Mouse (Mus musculus) gastrocnemius, postnatal 10 days (tissue): ENCODE results near the gene Rab24. TPM values are rescaled to one million over a fixed set of nuclear protein-coding genes. Genes with fewer than 3 reads are reported as not detected.

ENCODE experiments used
- DNase-seq: peaks from one replicate; pipeline ENCODE4 v3.0.0; 2021; ENCODE audit warnings: mixed read lengths
- long read RNA-seq, 2 experiments: library from polyadenylated mRNA; stranded (forward); transcript quantifications; one replicate each; pipeline ENCODE4 v2.0.0; 2021
- total RNA-seq, 2 experiments: library from RNA; stranded (reverse); gene quantifications; 2 replicates each; pipeline ENCODE4 v1.2.3; 2021

Gene Rab24
- total RNA-seq, result 10 to 100 TPM; 36.0 to 37.2 TPM
- long read RNA-seq, experiment 1, transcript Rab24-201 (8 exons, 1,168 nt), result major isoform, 42 of 69 reads
- long read RNA-seq, experiment 1, partial matches to known transcripts, result 4 of 69 reads
- long read RNA-seq, experiment 1, other reads (novel, unspliced or antisense), result 23 of 69 reads
- long read RNA-seq, experiment 2, transcript Rab24-201 (8 exons, 1,168 nt), result major isoform, 48 of 61 reads
- long read RNA-seq, experiment 2, partial matches to known transcripts, result 6 of 61 reads
- long read RNA-seq, experiment 2, other reads (novel, unspliced or antisense), result 6 of 61 reads

DNA sequence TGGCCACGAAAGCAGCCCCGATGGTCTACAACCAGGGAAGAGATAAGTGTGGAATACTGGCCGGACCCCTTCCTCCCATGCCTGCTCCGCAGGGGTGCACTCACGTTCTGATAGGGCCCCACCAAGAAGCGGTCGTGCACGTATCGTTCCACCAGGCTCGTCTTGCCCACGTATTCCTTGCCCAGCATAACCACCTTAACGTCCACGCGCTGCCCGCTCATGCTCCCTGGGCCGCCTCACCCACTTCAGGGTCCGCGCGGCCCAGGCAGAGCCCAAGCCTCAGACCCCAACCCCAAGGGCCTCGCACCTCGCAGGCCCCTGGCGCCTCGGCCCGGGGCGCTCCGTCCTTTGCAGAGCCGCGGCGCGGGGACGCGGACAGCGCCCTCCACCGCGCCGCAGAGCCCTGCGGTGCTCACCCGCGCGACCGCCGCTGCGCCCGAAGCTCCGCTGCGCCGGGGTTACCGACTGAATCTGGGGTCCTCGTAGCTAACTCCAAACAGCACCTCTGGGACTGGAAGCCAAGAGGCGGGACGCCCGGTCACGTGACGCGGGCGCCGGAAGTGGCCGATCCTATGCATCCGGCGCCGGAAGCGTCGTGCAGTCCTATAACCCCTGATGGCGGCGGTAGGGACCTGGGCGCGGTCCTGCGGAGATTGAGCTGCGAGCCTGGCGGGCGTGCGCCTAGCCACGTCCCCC is at the start of gene Rab24:
TSS of gene Rab24 (minus strand) at position 513 of the 696 bp plus-strand sequence.
- peak; percentile 90 for DNase-seq

DNA sequence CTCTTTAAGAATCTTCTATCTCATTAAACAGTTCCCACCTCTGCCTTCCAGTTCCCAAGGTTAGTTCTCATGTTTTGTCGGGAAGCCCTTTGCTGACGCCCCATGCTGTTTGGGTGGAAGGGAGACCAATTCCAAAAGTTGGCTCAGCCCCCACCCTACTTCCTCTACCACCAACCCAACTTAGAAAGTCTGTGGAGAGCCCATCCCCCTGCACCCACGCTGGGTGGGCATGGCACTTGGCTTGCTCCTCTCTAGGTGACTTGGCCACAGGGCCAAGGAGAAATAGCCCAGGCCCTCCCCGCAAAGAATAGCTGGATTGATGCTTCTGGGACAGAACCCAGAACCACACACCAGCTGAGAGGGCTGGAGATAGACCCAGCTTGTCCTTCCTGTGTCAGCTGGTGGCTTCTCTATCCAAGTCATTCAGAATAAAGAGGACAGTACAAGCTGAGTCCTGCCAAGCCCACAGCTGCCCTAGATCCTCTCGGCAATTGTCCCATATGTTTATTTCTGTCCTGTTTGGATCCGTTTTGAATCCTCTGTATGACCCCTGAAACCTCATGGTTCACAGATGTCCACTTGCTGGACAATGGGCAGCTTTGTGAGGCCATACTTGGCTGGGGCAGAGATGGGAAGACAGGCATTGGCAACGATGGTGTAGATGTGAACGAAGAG is 49.4 kb upstream of the Rab24 start:
- no peak for DNase-seq

DNA sequence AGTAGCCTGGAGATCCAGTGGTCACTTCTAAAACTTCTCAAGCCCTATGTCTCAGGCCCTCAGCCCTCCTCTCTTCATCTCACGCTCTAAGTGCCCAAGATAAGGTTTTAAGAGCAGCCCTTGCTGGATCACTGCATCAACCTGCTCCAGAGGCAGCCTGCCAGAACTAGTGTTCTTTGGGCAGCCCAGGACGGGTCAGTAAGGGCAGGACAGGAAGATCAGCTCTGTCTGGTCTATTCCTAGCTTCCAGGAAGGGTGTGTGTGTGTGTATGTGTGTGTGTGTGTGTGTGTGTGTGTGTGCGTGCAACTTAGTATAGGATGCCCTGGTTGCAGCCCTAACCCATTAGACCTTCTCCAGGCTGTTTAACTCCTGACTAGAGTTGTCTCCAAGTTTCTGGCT is 48.5 kb upstream of the Rab24 start:
- no peak for DNase-seq

DNA sequence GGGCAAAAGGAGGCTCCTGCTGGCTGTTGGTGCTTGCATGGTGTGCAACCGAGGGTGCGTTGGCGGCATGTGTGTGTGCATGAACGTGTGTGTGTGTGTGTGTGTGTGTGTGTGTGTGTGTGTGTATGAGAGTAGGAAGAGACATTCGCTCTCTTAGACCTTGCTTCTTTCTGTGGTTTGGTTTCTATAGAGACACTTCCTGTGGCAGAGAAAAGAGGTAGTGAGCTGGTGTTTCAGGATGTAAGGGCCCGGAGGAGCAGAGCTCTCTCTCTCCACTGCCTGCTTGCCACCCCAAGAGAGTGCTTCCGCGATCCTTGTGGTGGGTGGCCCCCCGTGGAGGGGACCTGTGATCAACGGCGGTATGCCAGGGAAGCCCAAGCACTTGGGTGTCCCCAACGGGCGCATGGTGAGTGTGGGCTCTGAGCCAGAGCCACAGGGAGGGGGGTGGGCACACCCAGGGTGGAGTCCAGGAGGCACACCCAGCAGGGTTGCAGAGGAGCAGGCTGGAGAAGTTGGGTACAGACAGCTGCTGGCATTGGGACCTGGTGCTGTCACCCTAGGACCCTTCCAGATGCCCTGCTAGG is 47.9 kb upstream of the Rab24 start, which contains the start of gene Rgs14:
TSS of gene Rgs14 (plus strand) at position 202 of the 584 bp plus-strand sequence.
- no peak for DNase-seq

DNA sequence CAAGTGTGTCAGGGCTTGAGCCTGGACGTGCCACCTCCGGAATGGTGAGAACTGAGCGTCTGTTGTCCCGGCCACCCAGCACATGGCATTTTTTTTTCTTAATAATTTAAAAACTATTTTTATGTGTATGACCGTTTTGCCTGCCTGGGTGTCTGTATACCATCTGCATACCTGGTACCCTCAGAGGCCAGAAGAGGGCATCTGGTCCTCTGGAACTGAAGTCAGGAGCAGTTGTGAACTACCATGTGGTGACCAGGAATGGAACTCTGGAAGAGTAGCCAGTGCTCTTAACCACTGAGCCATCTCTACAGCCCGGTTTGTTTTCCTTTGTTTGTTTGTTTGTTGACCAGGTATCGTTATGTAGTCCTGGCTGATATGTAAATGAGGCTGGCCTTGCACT is 46.7 kb upstream of the Rab24 start:
- no peak for DNase-seq

DNA sequence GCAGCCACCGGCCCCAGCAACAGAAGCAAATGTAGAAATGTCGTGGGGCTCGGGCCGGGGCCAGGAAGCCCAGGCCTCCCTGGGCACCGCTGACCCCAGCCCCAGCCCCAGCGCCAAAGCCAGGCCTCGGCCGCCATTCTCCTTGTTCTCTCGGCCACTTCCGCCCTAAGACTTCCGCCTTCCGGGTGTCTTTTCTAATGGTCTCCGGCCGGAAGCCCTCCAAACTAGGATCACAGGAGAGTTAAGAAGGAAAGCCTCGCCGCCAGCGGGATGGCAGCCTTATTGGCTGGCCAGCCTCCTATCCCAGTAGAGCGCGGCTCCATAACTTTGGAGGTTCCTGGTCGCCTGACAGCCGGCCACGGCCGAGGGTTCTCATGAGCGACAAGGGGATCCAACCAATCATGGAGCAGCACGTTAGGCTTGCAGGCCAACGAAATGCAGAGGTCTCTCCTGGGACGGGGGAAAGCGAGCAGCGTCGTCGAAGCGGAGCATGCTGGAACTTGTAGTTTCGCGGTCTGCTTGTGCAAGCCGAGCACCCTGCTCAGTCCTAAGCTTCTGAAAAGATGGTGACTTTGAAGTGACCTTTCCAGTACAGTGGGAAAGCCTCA is 40.8 kb upstream of the Rab24 start, which contains the start of gene Lman2:
TSS of gene Lman2 (minus strand) at position 331 of the 608 bp plus-strand sequence.
- peak; percentile 90 for DNase-seq

DNA sequence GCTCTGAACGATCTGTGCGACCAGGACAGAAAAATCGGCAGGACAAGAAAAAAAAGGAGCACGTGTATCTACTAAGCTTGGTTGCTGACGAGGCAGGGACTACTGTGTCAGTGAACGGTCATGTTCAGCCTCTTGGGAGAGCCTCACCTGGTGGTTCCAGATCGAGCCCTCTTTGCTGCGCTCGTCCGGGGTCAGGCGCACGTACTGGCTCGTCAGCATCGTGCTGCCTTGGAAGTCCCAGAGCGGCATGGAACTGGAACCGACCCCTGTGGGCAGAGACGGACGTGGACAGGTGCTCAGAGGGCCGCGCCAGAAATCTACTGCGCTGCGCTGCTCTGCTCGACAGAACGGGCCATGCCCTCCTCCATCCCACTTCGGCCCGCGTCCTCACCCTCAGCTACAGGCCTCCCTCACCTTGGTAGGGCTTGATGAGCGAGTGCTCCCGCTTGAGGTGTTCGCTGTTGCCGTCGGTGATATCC is 40.3 kb upstream of the Rab24 start:
- DNase-seq, result no peak

DNA sequence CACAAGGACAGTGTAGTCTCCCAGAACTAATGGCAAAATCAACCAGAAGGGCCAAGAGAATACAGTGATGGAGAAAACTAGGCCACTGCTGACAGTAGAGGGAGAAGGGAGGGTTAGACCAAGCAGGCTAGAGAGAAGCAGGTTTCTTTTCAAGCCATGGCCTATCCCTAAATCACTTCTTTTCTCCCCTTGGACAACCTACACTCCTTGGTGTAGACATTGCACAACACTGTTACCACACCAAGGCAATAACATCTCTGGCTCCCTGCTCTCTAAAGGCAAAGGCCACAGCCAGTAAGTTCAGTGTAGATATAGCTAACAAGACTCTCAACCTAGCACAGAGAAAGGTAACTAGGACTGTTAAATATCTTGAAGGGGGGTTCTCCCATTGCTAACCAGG is 39.4 kb upstream of the Rab24 start:
- DNase-seq, result no peak

DNA sequence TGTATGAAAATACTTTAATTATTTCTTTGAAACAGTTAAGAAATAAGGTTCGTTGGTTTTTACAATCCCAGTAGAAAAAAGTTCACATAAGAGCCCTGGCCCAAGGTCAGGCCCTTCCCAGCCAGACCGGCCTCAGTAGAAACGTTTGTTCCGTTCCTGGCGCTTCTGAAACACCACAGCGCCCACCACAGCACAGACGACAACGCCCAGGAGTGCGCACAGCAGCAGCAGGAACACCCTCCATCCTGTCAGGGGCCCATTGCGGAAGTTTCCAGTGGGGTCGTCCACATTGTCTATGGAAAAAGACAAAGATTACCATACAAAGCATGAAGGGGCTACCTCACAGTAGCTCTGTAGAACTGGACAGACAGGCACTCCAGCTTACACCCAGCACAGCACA is 25.0 kb upstream of the Rab24 start:
- no peak for DNase-seq

DNA sequence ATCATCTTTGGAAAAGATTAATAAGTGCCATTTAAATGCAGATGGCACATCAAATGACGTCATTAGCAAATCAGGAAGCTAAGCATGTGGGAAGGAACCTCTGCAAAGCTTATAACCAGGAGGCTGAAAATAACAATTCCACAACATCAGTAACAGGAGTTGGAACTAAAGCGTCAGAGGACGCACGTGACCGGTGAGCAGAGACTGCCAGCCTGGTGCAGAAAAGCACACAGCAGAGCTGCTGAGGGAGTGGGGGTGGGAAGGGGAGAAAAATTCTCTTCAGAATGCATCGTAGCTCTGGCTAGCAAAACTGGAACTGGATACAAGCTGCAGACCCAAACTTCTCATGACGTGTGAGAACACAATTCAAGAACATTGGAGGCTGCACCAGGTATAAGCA is 22.5 kb upstream of the Rab24 start:
- DNase-seq, result no peak

DNA sequence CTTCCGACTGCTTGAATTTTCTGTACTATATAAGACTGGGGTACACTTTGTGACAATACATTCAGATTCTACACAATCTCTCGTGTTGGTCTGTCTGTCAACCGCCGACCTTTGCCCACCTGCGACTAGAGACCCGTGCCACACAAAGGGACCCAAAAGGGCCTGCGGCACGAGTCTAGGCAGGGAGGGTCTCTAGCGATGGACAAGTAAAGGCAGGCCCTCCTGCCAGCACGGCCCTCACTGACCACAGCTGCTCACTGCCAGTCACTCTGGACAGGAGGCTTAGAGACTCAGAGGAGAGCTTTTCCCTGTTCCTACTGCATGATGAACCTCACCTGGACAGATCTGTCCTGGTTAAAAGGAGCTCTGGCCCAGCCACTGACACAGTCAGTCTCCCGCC is 20.7 kb upstream of the Rab24 start:
- no peak for DNase-seq

DNA sequence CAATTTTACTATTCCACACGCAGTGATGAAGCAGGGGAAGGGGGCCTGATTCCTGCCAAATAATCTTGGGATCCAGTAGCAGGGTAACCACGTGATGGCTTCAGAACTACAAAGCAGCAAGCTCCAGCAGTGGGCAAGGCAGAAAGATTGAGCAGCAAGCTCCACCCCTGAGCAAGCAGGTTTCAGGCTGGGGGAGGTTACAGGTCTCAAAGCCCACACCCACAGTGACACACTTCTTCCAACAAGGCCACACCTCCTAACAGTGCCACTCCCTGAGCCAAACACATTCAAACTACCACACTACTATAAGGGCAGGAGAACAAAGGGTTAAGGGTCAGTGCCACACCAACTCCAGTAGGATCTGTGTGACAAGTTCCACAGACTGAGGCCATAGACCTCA is 17.5 kb upstream of the Rab24 start:
- DNase-seq, result no peak

DNA sequence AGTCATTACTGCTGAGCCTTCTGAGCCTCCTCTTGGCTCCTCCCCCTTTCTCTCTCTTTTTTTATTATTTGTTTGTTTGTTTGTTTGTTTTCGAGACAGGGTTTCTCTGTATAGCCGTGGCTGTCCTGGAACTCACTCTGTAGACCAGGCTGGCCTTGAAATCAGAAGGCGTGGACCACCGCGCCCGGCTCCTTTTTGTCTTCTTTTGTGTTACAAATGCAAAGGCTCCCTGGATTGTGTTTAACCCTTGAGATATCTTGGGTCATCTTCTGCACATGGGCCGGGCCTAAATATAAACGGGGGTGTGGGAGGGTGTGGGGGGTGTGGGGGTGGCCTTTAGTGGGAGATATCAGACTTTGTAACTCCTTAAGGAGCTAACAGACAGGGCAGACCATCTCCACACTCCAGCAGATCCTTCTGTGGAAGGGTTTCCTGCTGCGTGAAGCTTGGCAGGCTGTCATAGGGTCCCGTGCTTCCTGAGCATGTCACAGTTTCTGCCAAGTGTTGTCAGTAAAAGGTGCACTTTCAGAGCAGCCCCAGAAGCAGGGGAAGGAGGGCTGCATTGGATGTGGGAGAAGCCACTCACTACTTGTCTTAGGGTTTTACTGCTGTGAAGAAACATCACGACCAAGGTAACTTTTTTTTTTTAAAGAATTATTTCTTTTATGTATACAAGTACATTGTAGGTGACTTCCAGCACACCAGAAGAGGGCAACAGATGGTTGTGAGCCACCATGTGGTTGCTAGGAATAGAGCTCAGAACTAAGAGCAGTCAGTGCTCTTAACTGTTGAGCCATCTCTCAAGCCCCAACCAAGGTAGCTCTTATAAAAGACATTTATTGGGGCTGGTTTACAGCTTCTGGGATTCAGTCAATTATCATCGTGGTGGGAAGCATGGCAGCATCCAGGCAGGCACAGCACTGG is 16.6 kb upstream of the Rab24 start:
- DNase-seq, result no peak

DNA sequence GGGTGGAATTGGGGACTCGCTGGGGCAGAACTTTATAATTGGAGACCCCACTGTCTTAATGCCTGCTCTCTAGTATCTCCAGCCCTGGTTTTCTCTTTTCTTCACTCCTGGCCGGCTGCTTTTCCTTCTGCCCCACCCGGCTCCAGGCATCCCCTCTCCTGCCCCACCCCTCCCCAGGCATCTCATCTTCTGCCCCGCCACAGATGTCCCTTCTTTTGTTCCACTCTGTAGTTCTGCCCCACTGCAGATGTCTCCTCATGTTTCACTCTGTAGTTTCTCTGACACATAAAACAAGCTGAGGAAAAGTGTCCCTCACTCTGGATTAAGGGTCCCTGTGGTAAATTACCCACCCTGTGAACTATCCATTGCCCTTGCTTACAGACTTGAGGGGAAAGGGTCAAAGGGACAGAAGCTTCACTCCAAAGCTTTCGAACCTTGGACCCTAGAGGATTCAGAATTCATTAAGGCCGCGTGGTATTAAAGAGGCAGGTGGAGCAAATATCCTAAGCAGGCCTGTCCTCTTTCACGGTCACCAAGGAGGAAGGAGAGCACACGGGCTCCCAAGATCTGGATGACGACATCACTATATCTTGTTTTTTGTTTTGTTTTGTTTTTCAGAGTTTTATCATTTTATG is 15.7 kb upstream of the Rab24 start:
- DNase-seq, result no peak

DNA sequence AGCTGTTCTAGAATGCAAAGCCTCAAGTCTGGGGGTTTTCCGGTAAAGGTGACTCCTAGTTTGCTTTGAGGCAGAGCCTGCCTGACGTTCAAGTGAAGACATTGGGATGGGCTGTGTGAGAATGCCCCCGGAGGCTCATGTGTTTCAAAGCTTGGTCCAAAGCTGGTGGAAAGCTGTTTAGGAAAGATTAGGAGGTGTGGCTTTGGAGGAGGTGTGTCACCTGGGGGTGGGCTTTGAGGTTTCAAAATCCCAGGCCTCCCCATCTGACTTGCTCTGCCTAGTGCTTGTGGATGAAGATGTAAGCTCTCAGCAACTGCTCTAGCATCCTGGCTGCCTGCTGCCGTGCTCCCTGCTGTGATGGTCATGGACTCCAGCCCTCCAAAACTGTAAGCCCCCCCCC is 14.0 kb upstream of the Rab24 start:
- DNase-seq, result no peak

DNA sequence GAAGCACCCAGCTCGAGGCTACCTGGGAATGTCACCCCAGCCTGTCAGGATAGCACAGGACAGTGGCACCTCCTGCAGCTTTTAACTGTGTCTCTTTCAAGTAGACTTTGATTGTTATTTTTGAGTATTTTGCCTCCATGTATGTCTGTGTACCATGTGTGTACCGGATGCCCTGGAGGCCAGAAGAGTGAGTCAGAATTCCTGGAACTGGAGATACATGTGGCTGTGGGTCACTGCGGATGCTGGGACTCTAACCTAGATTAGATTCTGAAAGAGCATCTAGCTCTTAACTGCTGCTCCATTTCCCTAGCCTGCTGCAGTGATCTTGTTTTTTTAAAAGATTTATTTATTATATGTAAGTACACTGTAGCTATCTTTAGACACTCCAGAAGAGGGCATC is 10.6 kb upstream of the Rab24 start:
- DNase-seq, result no peak

DNA sequence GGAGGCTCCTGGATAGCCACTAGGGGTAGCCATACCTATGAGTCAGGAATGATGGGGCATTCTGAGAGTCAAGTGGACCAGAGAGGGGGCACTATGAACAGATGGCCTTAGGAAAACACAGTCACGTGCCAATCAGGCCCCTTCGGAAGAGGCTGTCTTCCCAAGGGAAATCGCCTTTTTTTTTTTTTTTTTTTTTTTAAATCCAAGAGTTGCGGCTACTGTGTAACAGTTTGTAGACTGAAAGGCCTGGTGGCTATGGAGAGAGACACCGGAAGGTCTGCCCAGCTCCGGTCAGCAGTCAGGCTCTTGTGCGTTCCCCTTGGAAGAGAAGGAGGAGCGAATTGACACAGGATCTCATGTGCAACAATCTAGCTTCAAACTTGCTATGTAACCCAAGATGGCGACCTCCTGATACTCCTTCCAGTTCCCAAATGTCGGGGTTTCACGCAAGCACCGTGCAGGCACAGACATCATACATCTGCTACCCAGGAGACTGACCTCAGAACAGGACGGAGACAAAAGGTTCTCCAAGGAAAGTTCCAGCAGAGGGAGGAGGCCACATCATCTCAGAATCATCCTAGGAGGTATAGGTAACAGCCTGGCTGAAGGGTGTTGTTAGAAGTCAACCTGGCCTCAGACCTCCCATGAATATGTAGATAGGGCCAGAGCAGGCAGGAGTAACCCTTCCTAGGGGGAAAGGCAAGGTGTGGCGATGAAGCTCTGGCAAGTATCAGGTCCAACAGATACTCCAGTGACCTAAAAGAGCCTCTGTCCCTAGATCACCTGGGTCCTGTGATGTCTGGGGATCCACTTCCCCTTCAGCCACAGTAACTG is 9.0 kb upstream of the Rab24 start:
- no peak for DNase-seq

DNA sequence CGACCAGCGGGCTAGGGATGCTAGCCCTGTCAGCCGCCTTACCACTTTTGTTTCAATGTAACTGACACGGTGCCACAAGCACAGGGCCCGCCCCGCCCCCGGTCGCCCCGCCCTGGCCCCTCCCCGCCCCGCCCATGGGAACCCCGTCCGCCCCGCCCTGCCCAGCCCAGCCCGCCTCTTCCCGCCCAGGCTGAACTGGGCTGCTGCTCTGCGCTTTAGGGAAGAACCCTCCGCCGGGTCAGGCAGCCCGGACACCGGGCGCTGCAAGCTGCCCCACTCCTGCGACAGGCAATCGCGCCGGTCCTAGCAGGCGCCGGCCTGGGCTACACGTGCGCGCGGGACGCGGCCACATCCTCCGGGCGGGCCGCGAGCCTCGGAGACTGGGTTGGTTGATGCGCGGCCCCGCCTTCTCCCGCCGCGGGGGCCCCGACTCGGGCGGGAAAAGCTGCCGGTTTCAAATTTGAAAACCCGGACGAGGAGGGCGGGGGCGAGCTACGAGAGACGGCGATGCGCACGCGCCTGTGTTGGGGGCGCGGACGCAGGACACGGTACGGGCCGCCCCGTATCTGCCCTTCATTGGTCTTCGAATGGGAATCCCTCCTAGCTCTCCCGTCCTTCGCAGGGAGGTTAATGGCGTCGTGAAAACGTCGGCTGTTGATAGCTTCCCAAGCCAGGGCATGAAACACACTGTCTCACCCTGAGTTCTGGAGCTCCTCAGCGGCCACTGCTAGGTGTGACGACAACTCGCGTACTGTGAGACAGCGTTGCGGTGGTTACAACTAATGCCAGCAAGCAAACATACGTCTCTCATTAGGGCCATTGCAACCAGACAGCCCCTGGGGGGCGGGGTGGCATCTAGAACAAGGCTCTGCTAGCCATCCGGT is 8.2 kb upstream of the Rab24 start, which contains the start of gene Mxd3:
TSS of gene Mxd3 (minus strand) at position 141 of the 884 bp plus-strand sequence.
- DNase-seq, result peak; percentile 79
